Mouse (Mus musculus): ENCODE measurements around the gene Prpf31. TPM values are rescaled to one million over a fixed set of nuclear protein-coding genes. Genes with fewer than 3 reads are reported as not detected.

Prpf31 gene
- polyA plus RNA-seq, 1 experiment from 2014 or later, result 66.3 TPM

GRCm38 (mm10) chr7:3675228-3675548 lies 45.4 kb downstream of the Prpf31 start:
- Histone ChIP-seq H3K4me2 (ENCODE audit: low read length) (no peak overlapping the region), H3K27ac (no peak overlapping the region), H3K4me1 (replicated peaks; ENCODE audit: insufficient read depth, low read length) (no peaks in the 10 kb centered on the region), H3K9me3 (replicated peaks; ENCODE audit: low read length) (no peaks in the 10 kb centered on the region), H3K4me3 (replicated peaks; ENCODE audit: low read depth, low read length) (no peak overlapping the region), H3K9ac (ENCODE audit: low read depth, low read length) (no peak overlapping the region), H3K36me3 (ENCODE audit: insufficient read depth, low read length) (0 out of 2 replicates have a peak, but pooled peaks cover 1% of the 10 kb centered on the region), H3K27me3 (ENCODE audit: insufficient read depth, low read length) (no peaks in the 10 kb centered on the region)
- ATAC-seq (replicated peaks; ENCODE audit: low FRiP score, low read depth) (peak; percentile 10; the same call in 1 of the 2 replicates), DNase-seq (ENCODE audit: low spot score) (no peak)
- TF ChIP-seq CTCF (IDR thresholded peaks at IDR 0.05; ENCODE audit: low read depth), result no peak
- 83% methylated on average over 3 of the region's 3 CpGs for WGBS

GRCm38 (mm10) chr7:3676371-3676770 lies 46.6 kb downstream of the Prpf31 start:
- 83% methylated on average over 12 of the region's 12 CpGs for WGBS
- Histone ChIP-seq H3K36me3 (ENCODE audit: insufficient read depth, low read length) (0 out of 2 replicates have a peak, but pooled peaks cover 3% of the 10 kb centered on the region), H3K4me1 (replicated peaks; ENCODE audit: insufficient read depth, low read length) (no peaks in the 10 kb centered on the region), H3K4me3 (replicated peaks; ENCODE audit: low read depth, low read length) (no peak overlapping the region), H3K27me3 (ENCODE audit: insufficient read depth, low read length) (no peaks in the 10 kb centered on the region), H3K27ac (no peak overlapping the region), H3K9ac (ENCODE audit: low read depth, low read length) (peak overlapping the region; percentile 36; the same call in 1 of the 2 replicates), H3K9me3 (replicated peaks; ENCODE audit: low read length) (no peaks in the 10 kb centered on the region), H3K4me2 (ENCODE audit: low read length) (peak overlapping the region; percentile 19)
- ATAC-seq (replicated peaks; ENCODE audit: low FRiP score, low read depth) (no peak), DNase-seq (ENCODE audit: low spot score) (no peak)
- TF ChIP-seq CTCF (IDR thresholded peaks at IDR 0.05; ENCODE audit: low read depth), result no peak

- 46% methylated on average over 9 of the region's 9 CpGs for WGBS
- DNase-seq (ENCODE audit: low spot score) (peak; percentile 14), ATAC-seq (replicated peaks; ENCODE audit: low FRiP score, low read depth) (peak; percentile 77)
- Histone ChIP-seq H3K36me3 (ENCODE audit: insufficient read depth, low read length) (0 out of 2 replicates have a peak, but pooled peaks cover 3% of the 10 kb centered on the region), H3K4me3 (replicated peaks; ENCODE audit: low read depth, low read length) (no peak within 1 kb of the TSS), H3K4me2 (ENCODE audit: low read length) (peak within 1 kb of the TSS; percentile 19), H3K27me3 (ENCODE audit: insufficient read depth, low read length) (no peaks in the 10 kb centered on the region), H3K9ac (ENCODE audit: low read depth, low read length) (peak within 1 kb of the TSS; percentile 36; the same call in 1 of the 2 replicates), H3K4me1 (replicated peaks; ENCODE audit: insufficient read depth, low read length) (no peaks in the 10 kb centered on the region), H3K27ac (no peak within 1 kb of the TSS), H3K9me3 (replicated peaks; ENCODE audit: low read length) (no peaks in the 10 kb centered on the region)
- peak; percentile 30 for TF ChIP-seq CTCF (IDR thresholded peaks at IDR 0.05; ENCODE audit: low read depth)
Observed at GRCm38 (mm10) chr7:3677342-3677741, 47.6 kb downstream of the Prpf31 start, which contains the start of gene Tmc4. Tmc4 (minus strand) TSS chr7:3677553.

GRCm38 (mm10) chr7:3683908-3684550 lies 54.2 kb downstream of the Prpf31 start:
- TF ChIP-seq CTCF (IDR thresholded peaks at IDR 0.05; ENCODE audit: low read depth), result no peak
- Histone ChIP-seq H3K4me1 (replicated peaks; ENCODE audit: insufficient read depth, low read length) (no peaks in the 10 kb centered on the region), H3K4me2 (ENCODE audit: low read length) (no peak overlapping the region), H3K27me3 (ENCODE audit: insufficient read depth, low read length) (no peaks in the 10 kb centered on the region), H3K27ac (no peak overlapping the region), H3K9me3 (replicated peaks; ENCODE audit: low read length) (no peaks in the 10 kb centered on the region), H3K36me3 (ENCODE audit: insufficient read depth, low read length) (peaks cover 27% of the 10 kb centered on the region; the same call in 1 of the 2 replicates), H3K9ac (ENCODE audit: low read depth, low read length) (no peak overlapping the region), H3K4me3 (replicated peaks; ENCODE audit: low read depth, low read length) (no peak overlapping the region)
- 88% methylated on average over 10 of the region's 10 CpGs for WGBS
- ATAC-seq (replicated peaks; ENCODE audit: low FRiP score, low read depth) (0 out of 2 replicates have a peak, but pooled peaks have one; percentile 9), DNase-seq (ENCODE audit: low spot score) (no peak)

GRCm38 (mm10) chr7:3684698-3685097 lies 54.9 kb downstream of the Prpf31 start:
- Histone ChIP-seq H3K4me3 (replicated peaks; ENCODE audit: low read depth, low read length) (no peak overlapping the region), H3K4me1 (replicated peaks; ENCODE audit: insufficient read depth, low read length) (no peaks in the 10 kb centered on the region), H3K27ac (no peak overlapping the region), H3K9me3 (replicated peaks; ENCODE audit: low read length) (no peaks in the 10 kb centered on the region), H3K27me3 (ENCODE audit: insufficient read depth, low read length) (no peaks in the 10 kb centered on the region), H3K4me2 (ENCODE audit: low read length) (no peak overlapping the region), H3K9ac (ENCODE audit: low read depth, low read length) (no peak overlapping the region), H3K36me3 (ENCODE audit: insufficient read depth, low read length) (peaks cover 27% of the 10 kb centered on the region; the same call in 1 of the 2 replicates)
- 91% methylated on average over 8 of the region's 8 CpGs for WGBS
- DNase-seq (ENCODE audit: low spot score) (no peak), ATAC-seq (replicated peaks; ENCODE audit: low FRiP score, low read depth) (no peak)
- no peak for TF ChIP-seq CTCF (IDR thresholded peaks at IDR 0.05; ENCODE audit: low read depth)

- Histone ChIP-seq H3K9ac (ENCODE audit: low read depth, low read length) (no peak overlapping the region), H3K4me2 (ENCODE audit: low read length) (no peak overlapping the region), H3K27me3 (ENCODE audit: insufficient read depth, low read length) (no peaks in the 10 kb centered on the region), H3K36me3 (ENCODE audit: insufficient read depth, low read length) (peaks cover 24% of the 10 kb centered on the region; the same call in 1 of the 2 replicates), H3K9me3 (replicated peaks; ENCODE audit: low read length) (no peaks in the 10 kb centered on the region), H3K4me1 (replicated peaks; ENCODE audit: insufficient read depth, low read length) (no peaks in the 10 kb centered on the region), H3K27ac (no peak overlapping the region), H3K4me3 (replicated peaks; ENCODE audit: low read depth, low read length) (no peak overlapping the region)
- WGBS, result 89% methylated on average over 31 of the region's 31 CpGs
- ATAC-seq (replicated peaks; ENCODE audit: low FRiP score, low read depth) (no peak), DNase-seq (ENCODE audit: low spot score) (no peak)
- no peak for TF ChIP-seq CTCF (IDR thresholded peaks at IDR 0.05; ENCODE audit: low read depth)
Observed at GRCm38 (mm10) chr7:3685400-3686187, 55.8 kb downstream of the Prpf31 start.

Measured in kidney, postnatal 0 days (tissue).